Mouse (Mus musculus) liver, embryonic 12.5 days (tissue): ENCODE results near the gene Nfat5. TPM values are rescaled to one million over a fixed set of nuclear protein-coding genes. Genes with fewer than 3 reads are reported as not detected.
A peak's percentile ranks its signal among the peaks of the same experiment; 100 is the strongest.

ENCODE experiments used
- ATAC-seq: fragments of 200-750 bp; cut with Nextera tagmentation; 2 replicates; pipeline ENCODE4 v1.8.0; 2017; ENCODE audit warnings: moderate number of reproducible peaks, mild to moderate bottlenecking, moderate library complexity
- H3K27ac ChIP-seq: fragments of 300-500 bp; sonication (generic); 2 replicates; pipeline ENCODE4 v1.5.1; 2016; ENCODE audit warnings: mild to moderate bottlenecking
- H3K27me3 ChIP-seq: fragments of 300-500 bp; sonication (generic); replicated peaks from 2 replicates; pipeline ENCODE4 v1.6.1; 2016; ENCODE audit warnings: mild to moderate bottlenecking, moderate library complexity
- H3K36me3 ChIP-seq: fragments of 300-500 bp; sonication (generic); 2 replicates; pipeline ENCODE4 v1.6.1; 2016; ENCODE audit warnings: mild to moderate bottlenecking, moderate library complexity
- H3K4me1 ChIP-seq: fragments of 300-500 bp; sonication (generic); 2 replicates; pipeline ENCODE4 v1.6.1; 2016
- H3K4me2 ChIP-seq: fragments of 300-500 bp; sonication (generic); 2 replicates; pipeline ENCODE4 v1.6.1; 2016; ENCODE audit warnings: mild to moderate bottlenecking, moderate library complexity
- H3K4me3 ChIP-seq: fragments of 300-500 bp; sonication (generic); 2 replicates; pipeline ENCODE4 v1.5.1; 2016; ENCODE audit warnings: mild to moderate bottlenecking, moderate library complexity
- H3K9ac ChIP-seq: fragments of 300-500 bp; sonication (generic); 2 replicates; pipeline ENCODE4 v1.6.1; 2016; ENCODE audit warnings: mild to moderate bottlenecking, moderate library complexity
- H3K9me3 ChIP-seq: fragments of 300-500 bp; sonication (generic); replicated peaks from 2 replicates; pipeline ENCODE4 v1.6.1; 2016; ENCODE audit warnings: mild to moderate bottlenecking, moderate library complexity
- WGBS: fragments of 180-500 bp; shearing (Covaris S2); methylation state at CpG from one replicate; pipeline ENCODE4 v1.1.7; 2016; ENCODE audit not compliant: insufficient replicate concordance; 5-methylcytosine and 5-hydroxymethylcytosine counted together
- polyA plus RNA-seq: library from polyadenylated mRNA; unstranded; fragments of >200 nt; fragmentation: Nextera tagmentation; extraction: Ambion mirVana; gene quantifications from 2 replicates; pipeline ENCODE4 v1.2.1, GENCODE M21; 2016

Gene Nfat5
- polyA plus RNA-seq, 1 experiment from 2014 or later: 3.4 TPM

- peak within 1 kb of the TSS; percentile 67 for H3K9ac ChIP-seq
- H3K4me3 ChIP-seq: peak within 1 kb of the TSS; percentile 61
- H3K36me3 ChIP-seq: peaks cover 13% of the 10 kb centered on the region
- ATAC-seq: peak; percentile 97
- peaks cover 60% of the 10 kb centered on the region for H3K4me1 ChIP-seq
- 7% methylated on average over 22 of the region's 22 CpGs for WGBS
- H3K27ac ChIP-seq: peak within 1 kb of the TSS; percentile 98
- no peaks in the 10 kb centered on the region for H3K27me3 ChIP-seq
- H3K4me2 ChIP-seq: peak within 1 kb of the TSS; percentile 83
- H3K9me3 ChIP-seq: no peaks in the 10 kb centered on the region
Measured at GRCm38 (mm10) chr8:107403038-107403781, 109.9 kb downstream of the Nfat5 start, which contains the start of gene Nqo1. TSS of gene Nqo1 (minus strand) at chr8:107403206.

GRCm38 (mm10) chr8:107404057-107404456, 110.8 kb downstream of the Nfat5 start:
- no peaks in the 10 kb centered on the region for H3K9me3 ChIP-seq
- H3K36me3 ChIP-seq: peaks cover 19% of the 10 kb centered on the region
- peaks cover 60% of the 10 kb centered on the region for H3K4me1 ChIP-seq
- peak overlapping the region; percentile 83 for H3K4me2 ChIP-seq
- WGBS: 59% methylated on average over 4 of the region's 4 CpGs
- peak overlapping the region; percentile 61 for H3K4me3 ChIP-seq
- H3K9ac ChIP-seq: peak overlapping the region; percentile 67
- 0 out of 2 replicates have a peak, but pooled peaks have one; percentile 0 for ATAC-seq
- peak overlapping the region; percentile 98 for H3K27ac ChIP-seq
- H3K27me3 ChIP-seq: no peaks in the 10 kb centered on the region

GRCm38 (mm10) chr8:107405935-107406334, 112.7 kb downstream of the Nfat5 start:
- WGBS: 53% methylated on average over 3 of the region's 3 CpGs

GRCm38 (mm10) chr8:107411391-107411790, 118.1 kb downstream of the Nfat5 start:
- Histone ChIP-seq H3K4me3 (no peak overlapping the region), H3K27me3 (no peaks in the 10 kb centered on the region), H3K9me3 (no peaks in the 10 kb centered on the region), H3K27ac (no peak overlapping the region), H3K4me2 (no peak overlapping the region), H3K36me3 (peaks cover 92% of the 10 kb centered on the region), H3K9ac (no peak overlapping the region), H3K4me1 (no peaks in the 10 kb centered on the region)
- 65% methylated on average over 4 of the region's 4 CpGs for WGBS
- no peak for ATAC-seq

More at GRCm38 (mm10) chr8:107405935-107406334, 112.7 kb downstream of the Nfat5 start:
- Histone ChIP-seq H3K4me2 (no peak overlapping the region), H3K36me3 (peaks cover 38% of the 10 kb centered on the region), H3K9ac (no peak overlapping the region), H3K9me3 (no peaks in the 10 kb centered on the region), H3K4me1 (peaks cover 48% of the 10 kb centered on the region), H3K4me3 (no peak overlapping the region), H3K27ac (no peak overlapping the region), H3K27me3 (no peaks in the 10 kb centered on the region)
- ATAC-seq: no peak

GRCm38 (mm10) chr8:107412552-107412951, 119.3 kb downstream of the Nfat5 start:
- WGBS: 85% methylated on average over 8 of the region's 8 CpGs
- no peak overlapping the region for H3K27ac ChIP-seq
- ATAC-seq: no peak
- H3K9me3 ChIP-seq: no peaks in the 10 kb centered on the region
- H3K4me1 ChIP-seq: no peaks in the 10 kb centered on the region
- no peak overlapping the region for H3K4me3 ChIP-seq
- H3K27me3 ChIP-seq: no peaks in the 10 kb centered on the region
- no peak overlapping the region for H3K9ac ChIP-seq
- H3K36me3 ChIP-seq: peaks cover 98% of the 10 kb centered on the region
- no peak overlapping the region for H3K4me2 ChIP-seq

- no peak overlapping the region for H3K4me3 ChIP-seq
- no peak for ATAC-seq
- H3K9ac ChIP-seq: no peak overlapping the region
- H3K4me1 ChIP-seq: no peaks in the 10 kb centered on the region
- H3K27me3 ChIP-seq: no peaks in the 10 kb centered on the region
- 89% methylated on average over 10 of the region's 10 CpGs for WGBS
- peaks cover 100% of the 10 kb centered on the region for H3K36me3 ChIP-seq
- H3K9me3 ChIP-seq: no peaks in the 10 kb centered on the region
- H3K27ac ChIP-seq: no peak overlapping the region
- no peak overlapping the region for H3K4me2 ChIP-seq
Measured at GRCm38 (mm10) chr8:107413881-107414280, 120.6 kb downstream of the Nfat5 start.

- 89% methylated on average over 12 of the region's 12 CpGs for WGBS
- H3K4me2 ChIP-seq: no peak overlapping the region
- H3K4me3 ChIP-seq: no peak overlapping the region
- peaks cover 11% of the 10 kb centered on the region for H3K4me1 ChIP-seq
- ATAC-seq: no peak
- no peak overlapping the region for H3K27ac ChIP-seq
- H3K9me3 ChIP-seq: no peaks in the 10 kb centered on the region
- H3K36me3 ChIP-seq: peaks cover 100% of the 10 kb centered on the region
- H3K27me3 ChIP-seq: no peaks in the 10 kb centered on the region
- H3K9ac ChIP-seq: no peak overlapping the region
Measured at GRCm38 (mm10) chr8:107417001-107417400, 123.7 kb downstream of the Nfat5 start.

GRCm38 (mm10) chr8:107424176-107424575, 130.9 kb downstream of the Nfat5 start:
- H3K9me3 ChIP-seq: no peaks in the 10 kb centered on the region
- peak overlapping the region; percentile 80 for H3K27ac ChIP-seq
- ATAC-seq: peak; percentile 13; the same call in 1 of the 2 replicates
- 9% methylated on average over 9 of the region's 9 CpGs for WGBS
- H3K4me3 ChIP-seq: peak overlapping the region; percentile 78
- peaks cover 35% of the 10 kb centered on the region for H3K4me1 ChIP-seq
- peaks cover 8% of the 10 kb centered on the region for H3K27me3 ChIP-seq
- peak overlapping the region; percentile 86 for H3K4me2 ChIP-seq
- peaks cover 43% of the 10 kb centered on the region for H3K36me3 ChIP-seq
- H3K9ac ChIP-seq: peak overlapping the region; percentile 86

GRCm38 (mm10) chr8:107424597-107425229, 131.4 kb downstream of the Nfat5 start, which contains the start of gene Nob1:
TSS of gene Nob1 (minus strand) at chr8:107425051.
- Histone ChIP-seq H3K9me3 (no peaks in the 10 kb centered on the region), H3K36me3 (peaks cover 37% of the 10 kb centered on the region), H3K27ac (peak within 1 kb of the TSS; percentile 80), H3K4me3 (peak within 1 kb of the TSS; percentile 78), H3K4me1 (peaks cover 35% of the 10 kb centered on the region), H3K9ac (peak within 1 kb of the TSS; percentile 86), H3K27me3 (peaks cover 9% of the 10 kb centered on the region), H3K4me2 (peak within 1 kb of the TSS; percentile 86)
- under 1% methylated on average over 50 of the region's 50 CpGs for whole genome bisulfite sequencing
- peak; percentile 96 for ATAC-seq

- Histone ChIP-seq H3K27me3 (peaks cover 14% of the 10 kb centered on the region), H3K4me2 (peak overlapping the region; percentile 86), H3K4me1 (peaks cover 35% of the 10 kb centered on the region), H3K4me3 (peak overlapping the region; percentile 78; the same call in 1 of the 2 replicates), H3K36me3 (peaks cover 32% of the 10 kb centered on the region), H3K27ac (no peak overlapping the region), H3K9me3 (no peaks in the 10 kb centered on the region), H3K9ac (0 out of 2 replicates have a peak overlapping the region, but pooled peaks have one; percentile 86)
- ATAC-seq: no peak
- WGBS: 24% methylated on average over 8 of the region's 8 CpGs
Measured at GRCm38 (mm10) chr8:107425230-107425597, 131.9 kb downstream of the Nfat5 start.
